Mouse (Mus musculus) heart, adult 2 months (tissue): ENCODE data around the gene Adcy7. TPM values are rescaled to one million over a fixed set of nuclear protein-coding genes. Genes with fewer than 3 reads are reported as not detected.

ENCODE experiments used
- DNase-seq, 2 experiments: peaks; one replicate each; pipeline ENCODE4 v3.0.0; 2021
- H3K27ac ChIP-seq: fragments of 200-600 bp; 2 replicates; pipeline ENCODE4 v1.8.1; 2022
- H3K27me3 ChIP-seq: fragments of 200-500 bp; 2 replicates; pipeline ENCODE4 v1.6.1; 2012; ENCODE audit warnings: mild to moderate bottlenecking, low read length, inconsistent platforms, mixed read lengths; ENCODE audit not compliant: control insufficient read depth, insufficient read depth
- H3K36me3 ChIP-seq: fragments of 200-500 bp; 2 replicates; pipeline ENCODE4 v1.6.1; 2012; ENCODE audit warnings: low read length, inconsistent platforms; ENCODE audit not compliant: control insufficient read depth, insufficient read depth
- H3K4me1 ChIP-seq: fragments of 200-500 bp; 2 replicates; pipeline ENCODE4 v1.6.1; 2011; ENCODE audit warnings: low read length; ENCODE audit not compliant: control insufficient read depth, insufficient read depth
- H3K4me3 ChIP-seq: fragments of 200-600 bp; 2 replicates; pipeline ENCODE4 v1.8.1; 2022
- H3K79me2 ChIP-seq: fragments of 200-500 bp; replicated peaks from 2 replicates; pipeline ENCODE4 v1.6.1; 2012; ENCODE audit warnings: mild to moderate bottlenecking, inconsistent platforms, low read length, moderate library complexity, mixed read lengths; ENCODE audit not compliant: control insufficient read depth, insufficient read depth
- H3K9ac ChIP-seq: fragments of 200-500 bp; 2 replicates; pipeline ENCODE4 v1.6.1; 2012; ENCODE audit warnings: low read depth, mild to moderate bottlenecking, control low read depth, inconsistent platforms, low read length, mixed read lengths
- CTCF ChIP-seq: fragments of 200-600 bp; IDR thresholded peaks from 2 replicates; pipeline ENCODE4 v1.8.1; 2022; ENCODE audit warnings: antibody characterized with exemption, mild to moderate bottlenecking, moderate library complexity
- EP300 ChIP-seq: fragments of 200-500 bp; IDR thresholded peaks from 2 replicates; pipeline ENCODE4 v1.6.1; 2011; ENCODE audit warnings: low read depth, low read length, control low read depth; ENCODE audit not compliant: insufficient read depth
- POLR2A ChIP-seq: fragments of 200-500 bp; IDR thresholded peaks from 2 replicates; pipeline ENCODE4 v1.6.1; 2011; ENCODE audit warnings: mild to moderate bottlenecking, low read depth, low read length, control low read depth; ENCODE audit not compliant: insufficient read depth
- WGBS: fragments of 180-500 bp; shearing (Covaris S2); methylation state at CpG from one replicate; pipeline ENCODE4 v1.1.7; 2018; 5-methylcytosine and 5-hydroxymethylcytosine counted together
- intact Hi-C: fragments of 180-260 bp; cut with DNase I; formaldehyde crosslinking; loops from one replicate; pipeline ENCODE4 v1.15.1; 2025
- polyA plus RNA-seq: library from polyadenylated mRNA; depleted of rRNA; stranded (reverse); fragments of >200 nt; gene quantifications from 2 replicates; pipeline ENCODE4 v1.2.3, GENCODE M21; 2012; rRNA removed
- total RNA-seq, 2 experiments: library from RNA; stranded (reverse); gene quantifications; 2 replicates each; pipeline ENCODE4 v1.2.3; 2021

The Adcy7 gene
- total and polyA plus RNA-seq, 3 experiments: 5.9 to 10.5 (median 7.6) TPM

DNA sequence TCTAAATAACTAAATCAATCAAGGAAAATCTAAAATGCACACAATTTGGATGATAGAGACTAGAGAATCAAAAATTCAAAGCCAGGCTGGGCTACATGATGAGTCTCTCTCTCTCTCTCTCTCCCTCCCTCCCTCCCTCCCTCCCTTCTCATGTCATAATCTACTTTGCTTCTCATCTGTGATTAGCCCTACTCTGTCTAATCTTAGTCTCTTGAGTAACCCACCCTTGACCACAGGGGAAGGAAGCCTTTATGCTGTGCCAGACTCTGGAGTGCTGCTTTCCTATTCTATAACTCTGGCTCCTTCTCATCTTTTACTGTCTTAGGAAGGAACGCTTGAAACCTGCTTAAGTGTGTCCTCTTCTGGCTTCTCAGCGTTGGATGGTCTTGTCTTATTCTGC, 99.3 kb downstream of the Adcy7 start:
- H3K27me3 ChIP-seq: no peaks in the 10 kb centered on the region
- no peak for DNase-seq
- H3K4me3 ChIP-seq: no peak overlapping the region
- H3K79me2 ChIP-seq: no peaks in the 10 kb centered on the region
- no peaks in the 10 kb centered on the region for H3K36me3 ChIP-seq
- no peak for TF ChIP-seq POLR2A
- no peak for TF ChIP-seq CTCF
- no peak for TF ChIP-seq EP300
- H3K4me1 ChIP-seq: no peaks in the 10 kb centered on the region
- 86% methylated on average over 2 of the region's 2 CpGs for WGBS
- intact Hi-C loops: no loop called here
- H3K27ac ChIP-seq: no peak overlapping the region
- H3K9ac ChIP-seq: no peak overlapping the region

DNA sequence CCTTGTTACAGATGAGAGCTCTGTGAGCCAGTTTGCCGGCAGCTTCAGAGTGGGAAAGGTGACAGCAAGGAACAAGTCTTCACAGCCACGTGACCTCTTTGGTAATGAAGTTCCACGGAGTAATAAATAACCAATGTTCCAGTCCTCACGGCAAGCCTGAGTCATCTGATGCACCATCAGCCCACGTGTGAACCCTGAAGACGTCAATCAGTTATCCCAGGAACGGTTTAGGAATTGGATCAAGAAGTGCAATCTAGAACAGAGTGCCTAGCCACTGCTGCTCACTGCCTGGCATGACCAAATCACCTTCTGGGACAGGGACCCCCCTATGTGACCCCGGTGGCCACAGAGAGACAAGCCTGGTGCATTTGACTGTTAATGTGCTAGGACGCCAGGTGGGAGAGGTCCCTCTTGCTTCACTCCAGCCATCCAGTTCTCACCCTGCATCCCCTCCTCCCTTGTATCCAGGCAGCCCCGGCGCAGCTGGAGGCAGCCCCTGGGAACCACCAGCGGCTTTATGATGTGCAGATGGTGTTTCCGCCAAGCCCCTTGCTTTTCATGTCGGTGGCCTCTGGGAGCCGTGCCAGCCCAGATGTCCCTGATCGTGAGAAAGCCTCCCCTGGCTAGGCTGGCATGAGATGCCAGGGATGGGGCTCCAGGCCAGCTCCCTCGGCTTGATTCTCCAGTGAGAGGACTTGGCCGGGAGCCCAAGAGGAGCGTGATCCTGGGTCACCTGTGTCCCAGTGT, 104.8 kb downstream of the Adcy7 start:
- no peak overlapping the region for H3K27ac ChIP-seq
- H3K9ac ChIP-seq: no peak overlapping the region
- intact Hi-C loops: no loop called here
- no peak for TF ChIP-seq EP300
- H3K4me3 ChIP-seq: no peak overlapping the region
- H3K36me3 ChIP-seq: no peaks in the 10 kb centered on the region
- WGBS: 50% methylated on average over 19 of the region's 19 CpGs
- no peaks in the 10 kb centered on the region for H3K79me2 ChIP-seq
- no peaks in the 10 kb centered on the region for H3K27me3 ChIP-seq
- H3K4me1 ChIP-seq: 0 out of 2 replicates have a peak, but pooled peaks cover 1% of the 10 kb centered on the region
- no peak for DNase-seq

Other genes starting within 250 kb of the Adcy7 start
- gene Cnep1r1, start 153.6 kb upstream of the Adcy7 start, total RNA-seq: 10 to 100 TPM; 32.9 to 38.4 TPM
- gene Cnep1r1, start 153.6 kb upstream of the Adcy7 start, polyA plus RNA-seq: 20.0 and 39.6 TPM in 2 replicates
- gene Heatr3, start 134.5 kb upstream of the Adcy7 start, total RNA-seq: 10 to 100 TPM; 21.0 to 21.4 TPM
- gene Heatr3, start 134.5 kb upstream of the Adcy7 start, polyA plus RNA-seq: 14.4 and 29.1 TPM in 2 replicates
- gene Tent4b, start 73.2 kb upstream of the Adcy7 start, total RNA-seq: 10 to 100 TPM; 18.8 to 19.2 TPM
- 14.3 and 22.5 TPM in 2 replicates for gene Tent4b, start 73.2 kb upstream of the Adcy7 start, polyA plus RNA-seq
- 10 to 100 TPM; 78.9 to 79.0 TPM for gene Brd7, start 89.8 kb downstream of the Adcy7 start, total RNA-seq
- 30.9 and 44.6 TPM in 2 replicates for gene Brd7, start 89.8 kb downstream of the Adcy7 start, polyA plus RNA-seq
- 1 to 10 TPM; 2.3 to 2.9 TPM for gene Nkd1, start 249.0 kb downstream of the Adcy7 start, total RNA-seq
- 3.4 and 3.6 TPM in 2 replicates for gene Nkd1, start 249.0 kb downstream of the Adcy7 start, polyA plus RNA-seq